Mouse (Mus musculus) limb, embryonic 14.5 days (tissue): ENCODE data around the gene Ppip5k1. TPM values are rescaled to one million over a fixed set of nuclear protein-coding genes. Genes with fewer than 3 reads are reported as not detected.

Source experiments
- ATAC-seq: fragments of 200-750 bp; cut with Nextera tagmentation; 2 replicates; pipeline ENCODE4 v1.8.0; 2017; ENCODE audit warnings: low read depth, moderate number of reproducible peaks, moderate TSS enrichment; ENCODE audit not compliant: low FRiP score
- DNase-seq: peaks from one replicate; pipeline ENCODE4 v3.0.0-alpha.2; 2015; ENCODE audit warnings: low spot score
- H3K27ac ChIP-seq: fragments of 300-500 bp; sonication (generic); replicated peaks from 2 replicates; pipeline ENCODE4 v1.5.1; 2014; ENCODE audit warnings: low read depth, mild to moderate bottlenecking, low read length, moderate library complexity, mixed read lengths
- H3K27me3 ChIP-seq: fragments of 300-500 bp; sonication (generic); 2 replicates; pipeline ENCODE4 v1.6.1; 2014; ENCODE audit warnings: low read length, mixed read lengths; ENCODE audit not compliant: control insufficient read depth, insufficient read depth
- H3K36me3 ChIP-seq: fragments of 300-500 bp; sonication (generic); 2 replicates; pipeline ENCODE4 v1.6.1; 2014; ENCODE audit warnings: mild to moderate bottlenecking, low read length, moderate library complexity, mixed read lengths; ENCODE audit not compliant: control insufficient read depth, insufficient read depth
- H3K4me1 ChIP-seq: fragments of 300-500 bp; sonication (generic); 2 replicates; pipeline ENCODE4 v1.6.1; 2014; ENCODE audit warnings: antibody characterized with exemption, low read length, mixed read lengths; ENCODE audit not compliant: control insufficient read depth, insufficient read depth
- H3K4me2 ChIP-seq: fragments of 300-500 bp; sonication (generic); replicated peaks from 2 replicates; pipeline ENCODE4 v1.6.1; 2014; ENCODE audit warnings: low read depth, mild to moderate bottlenecking, low read length, moderate library complexity; ENCODE audit not compliant: severe bottlenecking
- H3K4me3 ChIP-seq: fragments of 300-500 bp; sonication (generic); replicated peaks from 2 replicates; pipeline ENCODE4 v1.5.1; 2014; ENCODE audit warnings: low read length
- H3K9ac ChIP-seq: fragments of 300-500 bp; sonication (generic); 2 replicates; pipeline ENCODE4 v1.6.1; 2014; ENCODE audit warnings: mild to moderate bottlenecking, low read depth, low read length, moderate library complexity; ENCODE audit not compliant: severe bottlenecking
- H3K9me3 ChIP-seq: fragments of 300-500 bp; sonication (generic); 2 replicates; pipeline ENCODE4 v1.6.1; 2016; ENCODE audit warnings: low read length; ENCODE audit not compliant: control insufficient read depth
- POLR2A ChIP-seq: fragments of 200-500 bp; IDR thresholded peaks from 2 replicates; pipeline ENCODE4 v1.8.0; 2012; ENCODE audit warnings: inconsistent platforms, mild to moderate bottlenecking, moderate library complexity, borderline replicate concordance; ENCODE audit not compliant: insufficient read depth, insufficient read length; ENCODE audit errors: extremely low read depth
- WGBS: fragments of 180-500 bp; shearing (Covaris S2); extraction: QIAGEN DNeasy Blood & Tissue Kit; methylation state at CpG from one replicate; pipeline ENCODE4 v1.1.7; 2014; 5-methylcytosine and 5-hydroxymethylcytosine counted together
- polyA plus RNA-seq, 2 experiments: library from polyadenylated mRNA; depleted of rRNA in 1 of 2; stranded (reverse) in 1 of 2; unstranded in 1 of 2; fragments of >200 nt; fragmentation: Nextera tagmentation in 1 of 2; extraction: Ambion mirVana in 1 of 2; gene quantifications; 2 replicates each; pipeline versions ENCODE4 v1.2.1 to v1.2.3; 2012 to 2014

The Ppip5k1 gene
- polyA plus RNA-seq, 2 experiments = 7.6 to 13.0 TPM

GRCm38 (mm10) chr2:121357961-121358360 lies 2.8 kb upstream of the Ppip5k1 start:
- 4% methylated on average over 4 of the region's 4 CpGs for WGBS
- Histone ChIP-seq H3K36me3 (no peaks in the 10 kb centered on the region), H3K27ac (no peak overlapping the region), H3K4me3 (no peak overlapping the region), H3K4me1 (peaks cover 7% of the 10 kb centered on the region), H3K9me3 (no peaks in the 10 kb centered on the region), H3K27me3 (peaks cover 6% of the 10 kb centered on the region), H3K9ac (no peak overlapping the region), H3K4me2 (peak overlapping the region; percentile 38)
- no peak for TF ChIP-seq POLR2A
- no peak for ATAC-seq
- no peak for DNase-seq

GRCm38 (mm10) chr2:121357494-121357893 lies 2.3 kb upstream of the Ppip5k1 start, which contains the start of gene Ckmt1:
Gene Ckmt1, plus strand, starts transcription at chr2:121357714.
- DNase-seq (no peak), ATAC-seq (no peak)
- 54% methylated on average over 5 of the region's 5 CpGs for WGBS
- H3K4me2 ChIP-seq = peak within 1 kb of the TSS; percentile 38
- H3K36me3 ChIP-seq = no peaks in the 10 kb centered on the region
- peak within 1 kb of the TSS; percentile 15; the same call in 1 of the 2 replicates for H3K4me3 ChIP-seq
- TF ChIP-seq POLR2A = no peak
- peaks cover 6% of the 10 kb centered on the region for H3K27me3 ChIP-seq
- peaks cover 7% of the 10 kb centered on the region for H3K4me1 ChIP-seq
- no peaks in the 10 kb centered on the region for H3K9me3 ChIP-seq
- H3K9ac ChIP-seq = no peak within 1 kb of the TSS
- no peak within 1 kb of the TSS for H3K27ac ChIP-seq

GRCm38 (mm10) chr2:121354378-121354777 lies 818 bp downstream of the Ppip5k1 start:
- H3K4me3 ChIP-seq = peak overlapping the region; percentile 62
- no peaks in the 10 kb centered on the region for H3K36me3 ChIP-seq
- peak overlapping the region; percentile 74 for H3K9ac ChIP-seq
- H3K4me1 ChIP-seq = peaks cover 7% of the 10 kb centered on the region
- H3K27me3 ChIP-seq = peaks cover 6% of the 10 kb centered on the region
- H3K27ac ChIP-seq = 0 out of 2 replicates have a peak overlapping the region, but pooled peaks have one; percentile 1
- H3K4me2 ChIP-seq = peak overlapping the region; percentile 61
- no peak for TF ChIP-seq POLR2A
- DNase-seq (no peak), ATAC-seq (no peak)
- 5% methylated on average over 6 of the region's 6 CpGs for WGBS
- no peaks in the 10 kb centered on the region for H3K9me3 ChIP-seq

- no peak overlapping the region for H3K4me3 ChIP-seq
- H3K9ac ChIP-seq = no peak overlapping the region
- no peaks in the 10 kb centered on the region for H3K27me3 ChIP-seq
- H3K9me3 ChIP-seq = no peaks in the 10 kb centered on the region
- ATAC-seq = no peak
- no peak overlapping the region for H3K4me2 ChIP-seq
- no peak for TF ChIP-seq POLR2A
- no peak overlapping the region for H3K27ac ChIP-seq
- 79% methylated on average over 8 of the region's 8 CpGs for WGBS
- no peaks in the 10 kb centered on the region for H3K36me3 ChIP-seq
- DNase-seq = no peak
- H3K4me1 ChIP-seq = 0 out of 2 replicates have a peak, but pooled peaks cover under 1% of the 10 kb centered on the region
These were observed 2.0 kb downstream of the Ppip5k1 start for GRCm38 (mm10) chr2:121353156-121353555.

- no peak for ATAC-seq
- Histone ChIP-seq H3K36me3 (no peaks in the 10 kb centered on the region), H3K9me3 (no peaks in the 10 kb centered on the region), H3K27ac (no peak overlapping the region), H3K9ac (no peak overlapping the region), H3K4me1 (no peaks in the 10 kb centered on the region), H3K4me3 (no peak overlapping the region), H3K4me2 (no peak overlapping the region), H3K27me3 (no peaks in the 10 kb centered on the region)
- no peak for TF ChIP-seq POLR2A
- no peak for DNase-seq
These were observed 16.1 kb downstream of the Ppip5k1 start for GRCm38 (mm10) chr2:121339057-121339456.

- no peak for DNase-seq
- Histone ChIP-seq H3K9ac (no peak overlapping the region), H3K9me3 (no peaks in the 10 kb centered on the region), H3K4me2 (no peak overlapping the region), H3K36me3 (no peaks in the 10 kb centered on the region), H3K4me1 (no peaks in the 10 kb centered on the region), H3K27ac (no peak overlapping the region), H3K4me3 (no peak overlapping the region), H3K27me3 (no peaks in the 10 kb centered on the region)
- 92% methylated on average over 2 of the region's 2 CpGs for whole genome bisulfite sequencing
- ATAC-seq = no peak
- TF ChIP-seq POLR2A = no peak
These were observed 25.7 kb downstream of the Ppip5k1 start for GRCm38 (mm10) chr2:121329492-121329891.
